Mouse (Mus musculus) embryonic facial prominence, embryonic 14.5 days (tissue): ENCODE data around the gene Zw10. TPM values are rescaled to one million over a fixed set of nuclear protein-coding genes. Genes with fewer than 3 reads are reported as not detected.

Experiments used
- ATAC-seq: fragments of 200-750 bp; cut with Nextera tagmentation; 2 replicates; pipeline ENCODE4 v1.8.0; 2017; ENCODE audit warnings: low read depth, moderate number of reproducible peaks, moderate TSS enrichment
- DNase-seq: peaks from one replicate; pipeline ENCODE4 v3.0.0-alpha.2; 2015; ENCODE audit warnings: low spot score
- H3K27ac ChIP-seq: fragments of 300-500 bp; sonication (generic); replicated peaks from 2 replicates; pipeline ENCODE4 v1.5.1; 2014; ENCODE audit warnings: low read depth, mild to moderate bottlenecking, low read length, moderate library complexity
- H3K27me3 ChIP-seq: fragments of 300-500 bp; sonication (generic); replicated peaks from 2 replicates; pipeline ENCODE4 v1.6.1; 2014; ENCODE audit warnings: low read length; ENCODE audit not compliant: control insufficient read depth, insufficient read depth
- H3K36me3 ChIP-seq: fragments of 300-500 bp; sonication (generic); 2 replicates; pipeline ENCODE4 v1.6.1; 2014; ENCODE audit warnings: low read length, mixed read lengths; ENCODE audit not compliant: control insufficient read depth, insufficient read depth
- H3K4me1 ChIP-seq: fragments of 300-500 bp; sonication (generic); 2 replicates; pipeline ENCODE4 v1.6.1; 2014; ENCODE audit warnings: antibody characterized with exemption, low read length; ENCODE audit not compliant: control insufficient read depth, insufficient read depth
- H3K4me2 ChIP-seq: fragments of 300-500 bp; sonication (generic); 2 replicates; pipeline ENCODE4 v1.6.1; 2014; ENCODE audit warnings: low read depth, mild to moderate bottlenecking, low read length, moderate library complexity, mixed read lengths
- H3K4me3 ChIP-seq: fragments of 300-500 bp; sonication (generic); 2 replicates; pipeline ENCODE4 v1.5.1; 2014; ENCODE audit warnings: low read depth, mild to moderate bottlenecking, low read length
- H3K9ac ChIP-seq: fragments of 300-500 bp; sonication (generic); 2 replicates; pipeline ENCODE4 v1.6.1; 2014; ENCODE audit warnings: low read depth, mild to moderate bottlenecking, low read length, moderate library complexity, mixed read lengths
- H3K9me3 ChIP-seq: fragments of 300-500 bp; sonication (generic); 2 replicates; pipeline ENCODE4 v1.6.1; 2016; ENCODE audit warnings: low read length; ENCODE audit not compliant: control insufficient read depth
- WGBS: fragments of 180-500 bp; shearing (Covaris S2); extraction: QIAGEN DNeasy Blood & Tissue Kit; methylation state at CpG from one replicate; pipeline ENCODE4 v1.1.7; 2014; 5-methylcytosine and 5-hydroxymethylcytosine counted together
- polyA plus RNA-seq: library from polyadenylated mRNA; unstranded; fragments of >200 nt; fragmentation: Nextera tagmentation; extraction: Ambion mirVana; gene quantifications from 2 replicates; pipeline ENCODE4 v1.2.1, GENCODE M21; 2014

The Zw10 gene
- polyA plus RNA-seq, 1 experiment from 2014 or later: 32.5 TPM

DNA sequence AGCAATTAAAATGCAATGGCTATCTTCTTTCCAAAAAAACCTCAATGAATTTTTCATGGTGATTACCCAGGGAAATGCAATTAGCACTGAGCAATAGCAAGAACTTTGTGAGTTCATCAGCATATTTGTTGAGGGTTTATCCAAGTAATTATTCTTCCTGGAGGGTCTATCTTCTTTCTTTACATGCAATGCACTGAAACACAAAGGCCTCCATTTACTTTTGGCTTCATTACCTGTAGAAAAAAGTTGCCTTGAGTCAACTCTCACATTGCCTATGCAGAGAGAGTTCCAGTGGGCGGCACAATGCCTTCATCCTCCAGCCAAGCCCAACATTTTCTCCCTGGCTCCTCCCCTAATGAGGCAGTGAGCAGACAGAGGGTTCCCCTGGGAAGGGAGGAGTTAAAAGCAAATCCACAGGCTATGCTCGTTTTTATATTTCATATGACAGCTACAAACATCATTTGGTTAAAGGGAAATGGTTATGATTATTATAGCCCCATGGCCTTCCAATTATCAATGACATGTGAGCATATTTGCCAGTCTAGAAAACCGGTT is 62.9 kb downstream of the Zw10 start:
- H3K9ac ChIP-seq: no peak overlapping the region
- no peak for ATAC-seq
- no peak overlapping the region for H3K4me2 ChIP-seq
- H3K36me3 ChIP-seq: no peaks in the 10 kb centered on the region
- no peak overlapping the region for H3K4me3 ChIP-seq
- 30% methylated on average over 3 of the region's 3 CpGs for WGBS
- no peaks in the 10 kb centered on the region for H3K27me3 ChIP-seq
- DNase-seq: peak; percentile 63
- no peak overlapping the region for H3K27ac ChIP-seq
- H3K4me1 ChIP-seq: no peaks in the 10 kb centered on the region
- no peaks in the 10 kb centered on the region for H3K9me3 ChIP-seq

DNA sequence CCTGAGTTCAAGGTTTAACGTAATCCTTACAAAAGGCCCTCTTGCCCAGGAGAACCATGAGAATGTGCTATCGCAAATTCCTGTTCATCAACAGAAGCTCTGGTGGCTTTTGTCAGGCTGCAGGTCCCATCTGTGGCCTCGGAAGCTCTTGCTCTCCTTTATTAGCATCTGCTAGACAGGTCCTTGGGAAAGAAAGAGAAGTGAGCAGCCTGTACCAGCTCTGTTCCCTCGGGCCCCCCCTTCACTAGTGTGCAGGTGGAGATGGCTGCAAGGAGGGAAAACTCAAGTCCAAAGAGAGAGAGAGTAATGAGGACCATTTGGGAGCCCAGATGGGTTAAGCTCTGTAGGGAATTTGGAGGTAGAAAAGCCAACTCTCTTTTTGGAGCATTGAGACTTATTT is 64.3 kb downstream of the Zw10 start:
- Histone ChIP-seq H3K4me3 (no peak overlapping the region), H3K27me3 (no peaks in the 10 kb centered on the region), H3K4me1 (no peaks in the 10 kb centered on the region), H3K4me2 (no peak overlapping the region), H3K9ac (no peak overlapping the region), H3K36me3 (no peaks in the 10 kb centered on the region), H3K9me3 (no peaks in the 10 kb centered on the region), H3K27ac (no peak overlapping the region)
- DNase-seq: no peak
- ATAC-seq: peak; percentile 53; the same call in 1 of the 2 replicates
- WGBS: 69% methylated on average over 4 of the region's 4 CpGs

DNA sequence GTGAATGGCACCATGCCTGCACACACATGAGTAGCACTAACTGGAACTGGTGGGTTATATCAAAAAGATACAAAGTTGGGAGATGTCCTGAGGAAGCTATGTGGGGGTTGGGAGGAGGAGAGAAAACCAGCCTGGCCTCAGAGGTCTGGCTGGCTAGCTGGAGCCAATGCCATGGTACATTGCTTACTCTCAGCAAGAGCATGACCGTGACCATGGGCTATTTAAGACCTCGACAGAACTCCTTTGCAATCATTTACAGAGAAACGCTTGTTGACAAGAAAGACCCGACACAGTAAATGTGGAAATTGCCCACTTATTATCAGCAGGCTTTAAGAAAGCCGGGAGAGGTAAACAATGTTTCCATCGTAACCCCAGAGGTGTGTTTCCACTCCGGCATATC is 70.3 kb downstream of the Zw10 start:
- WGBS: 60% methylated on average over 7 of the region's 7 CpGs
- Histone ChIP-seq H3K27ac (no peak overlapping the region), H3K4me3 (no peak overlapping the region), H3K27me3 (no peaks in the 10 kb centered on the region), H3K4me2 (no peak overlapping the region), H3K9ac (no peak overlapping the region), H3K4me1 (no peaks in the 10 kb centered on the region), H3K9me3 (no peaks in the 10 kb centered on the region), H3K36me3 (no peaks in the 10 kb centered on the region)
- ATAC-seq: no peak
- no peak for DNase-seq

Other genes starting within 250 kb of the Zw10 start
- gene Zbtb16, start 219.4 kb upstream of the Zw10 start, polyA plus RNA-seq: 2.2 and 4.1 TPM in 2 replicates
- 3.4 and 4.4 TPM in 2 replicates for gene Htr3a, start 144.5 kb upstream of the Zw10 start, polyA plus RNA-seq
- 1.1 TPM in 2 replicates for gene Htr3b, start 90.6 kb upstream of the Zw10 start, polyA plus RNA-seq
- 36.2 and 40.3 TPM in 2 replicates for gene Usp28, start 70.2 kb upstream of the Zw10 start, polyA plus RNA-seq
- 1.4 TPM in 2 replicates for gene Tmprss5, start 25.6 kb downstream of the Zw10 start, polyA plus RNA-seq
- not detected in 2 replicates for gene Gm4894, start 194.9 kb downstream of the Zw10 start, polyA plus RNA-seq